Mouse (Mus musculus) heart, embryonic 12.5 days (tissue): ENCODE results near the gene Pold1. TPM values are rescaled to one million over a fixed set of nuclear protein-coding genes. Genes with fewer than 3 reads are reported as not detected.

Source experiments
- ATAC-seq: fragments of 200-750 bp; cut with Nextera tagmentation; 2 replicates; pipeline ENCODE4 v1.8.0; 2017; ENCODE audit warnings: moderate TSS enrichment, moderate library complexity; ENCODE audit not compliant: insufficient number of reproducible peaks, low FRiP score
- H3K27ac ChIP-seq: fragments of 300-500 bp; sonication (generic); 2 replicates; pipeline ENCODE4 v1.5.1; 2016; ENCODE audit warnings: mild to moderate bottlenecking, moderate library complexity; ENCODE audit not compliant: poor library complexity, severe bottlenecking
- H3K27me3 ChIP-seq: fragments of 300-500 bp; sonication (generic); replicated peaks from 2 replicates; pipeline ENCODE4 v1.6.1; 2016; ENCODE audit warnings: mild to moderate bottlenecking, moderate library complexity
- H3K36me3 ChIP-seq: fragments of 300-500 bp; sonication (generic); 2 replicates; pipeline ENCODE4 v1.6.1; 2016; ENCODE audit warnings: mild to moderate bottlenecking, moderate library complexity
- H3K4me1 ChIP-seq: fragments of 300-500 bp; sonication (generic); replicated peaks from 2 replicates; pipeline ENCODE4 v1.6.1; 2016; ENCODE audit warnings: mild to moderate bottlenecking
- H3K4me2 ChIP-seq: fragments of 300-500 bp; sonication (generic); 2 replicates; pipeline ENCODE4 v1.6.1; 2016; ENCODE audit warnings: mild to moderate bottlenecking, moderate library complexity
- H3K4me3 ChIP-seq: fragments of 300-500 bp; sonication (generic); 2 replicates; pipeline ENCODE4 v1.5.1; 2016; ENCODE audit warnings: mild to moderate bottlenecking
- H3K9ac ChIP-seq: fragments of 300-500 bp; sonication (generic); 2 replicates; pipeline ENCODE4 v1.6.1; 2016; ENCODE audit warnings: mild to moderate bottlenecking, moderate library complexity
- H3K9me3 ChIP-seq: fragments of 300-500 bp; sonication (generic); replicated peaks from 2 replicates; pipeline ENCODE4 v1.6.1; 2016; ENCODE audit warnings: mild to moderate bottlenecking, moderate library complexity
- WGBS: fragments of 180-500 bp; shearing (Covaris S2); methylation state at CpG from one replicate; pipeline ENCODE4 v1.1.7; 2016; 5-methylcytosine and 5-hydroxymethylcytosine counted together
- polyA plus RNA-seq: library from polyadenylated mRNA; unstranded; fragments of >200 nt; fragmentation: Nextera tagmentation; extraction: Ambion mirVana; gene quantifications from 2 replicates; pipeline ENCODE4 v1.2.1, GENCODE M21; 2016

Gene Pold1
- polyA plus RNA-seq, 1 experiment from 2014 or later, result 68.1 TPM

DNA sequence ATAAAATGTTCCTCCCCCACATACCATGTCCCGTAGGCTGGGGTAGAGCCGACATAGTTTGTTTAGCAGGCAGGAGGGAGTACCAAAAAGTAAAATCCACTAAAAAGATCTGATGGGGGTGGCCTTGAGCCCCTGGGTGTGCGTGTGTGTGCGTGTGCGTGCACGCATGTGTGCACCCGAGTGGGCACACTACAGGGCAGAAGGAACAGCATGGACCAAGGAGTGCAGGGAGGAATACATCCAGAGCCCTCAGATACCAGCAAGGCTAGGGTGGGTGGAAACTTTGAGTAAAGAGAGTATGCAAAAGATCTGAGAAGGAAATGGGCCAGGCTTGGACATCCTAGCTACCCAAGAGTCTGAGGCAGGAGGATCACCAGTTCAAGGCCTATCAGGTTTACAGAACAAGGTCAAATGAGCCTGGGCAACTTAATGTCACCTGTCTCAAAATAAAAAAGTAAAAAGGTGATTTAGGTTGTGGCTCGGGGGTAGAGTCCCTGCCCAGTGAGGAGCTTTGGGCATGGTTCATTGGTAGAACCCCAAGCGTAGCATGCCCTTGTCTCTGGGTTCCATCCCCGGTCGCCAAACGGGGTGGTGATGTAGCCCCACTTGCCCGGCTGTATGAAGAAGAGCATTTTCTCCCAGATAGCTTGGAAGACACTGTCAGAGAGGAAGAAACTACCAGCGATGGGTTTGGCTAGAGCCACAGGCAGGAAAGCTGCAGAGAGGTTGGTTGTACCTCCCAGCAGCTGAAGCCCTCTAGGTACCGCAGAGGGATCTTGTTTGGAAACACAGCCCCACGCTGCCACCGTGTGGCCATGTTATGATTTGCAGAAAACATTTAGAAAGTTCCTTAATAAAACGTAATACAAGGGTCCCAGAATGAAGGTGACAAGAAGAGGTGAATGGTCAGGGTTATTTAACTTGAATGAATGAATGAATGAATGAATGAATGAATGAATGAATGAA lies 12.1 kb upstream of the Pold1 start:
- Histone ChIP-seq H3K4me1 (no peaks in the 10 kb centered on the region), H3K27ac (no peak overlapping the region), H3K9ac (no peak overlapping the region), H3K4me3 (no peak overlapping the region), H3K9me3 (no peaks in the 10 kb centered on the region), H3K4me2 (no peak overlapping the region), H3K27me3 (peaks cover 19% of the 10 kb centered on the region), H3K36me3 (no peaks in the 10 kb centered on the region)
- no peak; the same call in 1 of the 2 replicates for ATAC-seq
- WGBS, result 48% methylated on average over 18 of the region's 18 CpGs

DNA sequence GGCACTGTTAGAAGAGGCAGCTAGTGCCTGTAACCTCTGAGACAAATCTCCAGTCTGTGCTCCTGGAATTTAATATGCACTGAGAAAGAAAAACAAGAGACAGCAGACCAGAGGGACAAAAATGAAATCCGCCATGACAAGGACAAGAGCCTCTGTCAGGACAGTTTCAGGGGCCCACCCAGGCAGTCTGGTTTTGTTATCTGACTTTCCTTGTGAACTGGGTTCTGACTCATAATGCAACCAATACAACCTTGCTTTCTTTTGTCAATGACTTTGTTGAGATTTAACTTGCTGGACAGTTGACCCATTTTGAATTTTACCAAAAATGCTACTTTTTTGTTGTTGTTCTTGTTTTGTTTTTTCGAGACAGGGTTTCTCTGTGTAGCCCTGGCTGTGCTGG lies 9.0 kb upstream of the Pold1 start:
- Histone ChIP-seq H3K4me2 (no peak overlapping the region), H3K9ac (peak overlapping the region; percentile 51), H3K9me3 (no peaks in the 10 kb centered on the region), H3K27me3 (peaks cover 15% of the 10 kb centered on the region; the same call in 1 of the 2 replicates), H3K4me3 (no peak overlapping the region), H3K4me1 (peaks cover 11% of the 10 kb centered on the region), H3K36me3 (no peaks in the 10 kb centered on the region), H3K27ac (no peak overlapping the region)
- WGBS, result 58% methylated on average over 2 of the region's 2 CpGs
- no peak for ATAC-seq

DNA sequence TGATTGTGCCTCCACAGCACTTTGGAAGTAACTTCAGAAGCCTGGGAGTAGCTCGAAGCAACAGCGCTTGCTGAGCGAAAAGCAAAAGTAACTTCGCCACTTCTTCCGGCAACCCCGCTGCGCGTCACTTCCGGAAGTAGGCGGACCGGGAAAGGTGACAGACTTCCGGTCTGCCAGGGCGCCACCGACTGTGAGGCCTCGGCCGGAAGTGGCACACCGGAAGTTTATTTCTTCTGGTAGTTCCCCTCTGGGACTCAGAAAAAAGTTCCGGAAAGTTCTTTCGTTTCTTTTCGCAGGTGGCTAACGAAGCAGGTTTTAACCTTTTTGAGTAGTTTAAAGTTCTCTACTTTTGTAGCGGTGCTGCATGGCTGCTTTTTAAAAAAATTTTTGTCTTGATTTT lies 5.2 kb upstream of the Pold1 start, which contains the start of gene Nr1h2:
Gene Nr1h2, minus strand, starts transcription at position 126 of the 400 bp plus-strand sequence.
- 0% methylated on average over 22 of the region's 22 CpGs for WGBS
- Histone ChIP-seq H3K9ac (peak within 1 kb of the TSS; percentile 82), H3K4me3 (peak within 1 kb of the TSS; percentile 99), H3K36me3 (peaks cover 33% of the 10 kb centered on the region), H3K4me1 (peaks cover 13% of the 10 kb centered on the region), H3K9me3 (no peaks in the 10 kb centered on the region), H3K4me2 (peak within 1 kb of the TSS; percentile 74), H3K27ac (peak within 1 kb of the TSS; percentile 96), H3K27me3 (peaks cover 5% of the 10 kb centered on the region; the same call in 1 of the 2 replicates)
- peak; percentile 87 for ATAC-seq

- H3K9ac ChIP-seq, result peak overlapping the region; percentile 82
- peak; percentile 88 for ATAC-seq
- WGBS, result under 1% methylated on average over 31 of the region's 32 CpGs
- H3K27me3 ChIP-seq, result peaks cover 5% of the 10 kb centered on the region; the same call in 1 of the 2 replicates
- H3K36me3 ChIP-seq, result peaks cover 33% of the 10 kb centered on the region
- peaks cover 13% of the 10 kb centered on the region for H3K4me1 ChIP-seq
- peak overlapping the region; percentile 74 for H3K4me2 ChIP-seq
- peak overlapping the region; percentile 99 for H3K4me3 ChIP-seq
- H3K9me3 ChIP-seq, result no peaks in the 10 kb centered on the region
- peak overlapping the region; percentile 96 for H3K27ac ChIP-seq
Observed at GRCm38 (mm10) chr7:44553196-44553764, 4.6 kb upstream of the Pold1 start.

DNA sequence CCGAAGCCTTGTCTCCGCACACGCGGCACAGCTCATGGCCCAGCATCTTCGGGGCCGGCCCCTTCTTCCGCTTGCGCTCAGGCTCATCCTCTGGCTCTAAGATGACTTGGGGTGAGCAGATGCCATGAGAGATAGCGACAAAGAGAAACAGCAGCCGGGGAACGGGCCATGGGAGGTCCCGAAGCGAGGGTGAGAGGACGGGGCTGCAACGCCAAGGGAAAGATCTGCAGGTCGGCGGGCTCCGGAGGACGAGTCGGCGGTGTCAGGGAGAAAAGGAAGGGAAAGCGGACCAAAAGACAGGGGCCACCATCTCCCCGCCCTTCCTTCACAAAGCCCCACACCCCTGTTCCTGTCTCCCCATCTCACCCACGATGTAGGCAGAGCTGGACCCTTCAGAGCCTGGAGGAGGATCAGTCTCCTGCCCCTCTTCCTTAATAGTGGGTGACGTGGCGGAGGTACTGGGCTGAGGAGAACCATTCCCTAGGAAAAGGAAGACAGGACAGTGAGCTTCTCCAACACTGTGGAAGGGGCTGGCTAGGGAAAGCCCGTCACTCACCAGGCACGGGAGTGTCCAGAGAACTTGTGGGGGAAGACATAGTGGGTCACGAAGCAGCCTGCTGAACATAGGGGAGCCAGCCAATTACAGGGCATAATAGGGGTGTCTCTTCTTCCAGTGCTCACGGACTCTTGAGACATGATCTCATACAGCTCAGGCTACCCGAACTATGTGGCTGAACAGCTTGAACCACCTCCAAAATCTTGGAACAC lies 3.7 kb upstream of the Pold1 start:
- peak overlapping the region; percentile 74 for H3K4me2 ChIP-seq
- H3K4me1 ChIP-seq, result peaks cover 21% of the 10 kb centered on the region
- peaks cover 33% of the 10 kb centered on the region for H3K36me3 ChIP-seq
- H3K4me3 ChIP-seq, result peak overlapping the region; percentile 99
- WGBS, result 86% methylated on average over 30 of the region's 31 CpGs
- H3K27ac ChIP-seq, result no peak overlapping the region
- H3K9ac ChIP-seq, result 0 out of 2 replicates have a peak overlapping the region, but pooled peaks have one; percentile 82
- H3K9me3 ChIP-seq, result no peaks in the 10 kb centered on the region
- H3K27me3 ChIP-seq, result 0 out of 2 replicates have a peak, but pooled peaks cover 5% of the 10 kb centered on the region
- no peak for ATAC-seq

DNA sequence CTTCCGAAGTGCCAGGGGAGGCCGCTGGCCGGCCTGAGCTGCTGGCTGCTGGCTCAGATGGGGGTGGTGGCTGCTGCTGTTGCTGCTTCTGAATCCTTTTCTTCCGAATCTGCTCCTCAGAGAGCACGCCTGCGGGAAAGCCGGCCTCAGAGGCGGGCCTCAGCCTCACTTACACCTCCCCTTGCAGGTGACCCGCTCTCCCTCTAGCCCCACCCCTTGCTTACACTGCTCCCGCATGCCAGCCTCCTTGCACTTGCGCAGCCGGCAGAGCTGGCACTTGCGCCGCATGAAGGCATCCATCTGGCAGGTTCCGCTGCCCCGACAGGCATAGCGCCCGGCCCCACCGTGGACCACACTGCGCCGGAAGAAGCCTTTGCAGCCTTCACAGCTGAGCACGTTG lies 3.1 kb upstream of the Pold1 start:
- Histone ChIP-seq H3K9ac (no peak overlapping the region), H3K4me3 (no peak overlapping the region), H3K4me1 (peaks cover 26% of the 10 kb centered on the region), H3K27ac (no peak overlapping the region), H3K9me3 (no peaks in the 10 kb centered on the region), H3K4me2 (no peak overlapping the region), H3K36me3 (peaks cover 33% of the 10 kb centered on the region), H3K27me3 (0 out of 2 replicates have a peak, but pooled peaks cover 5% of the 10 kb centered on the region)
- 81% methylated on average over 22 of the region's 22 CpGs for whole genome bisulfite sequencing
- no peak for ATAC-seq

DNA sequence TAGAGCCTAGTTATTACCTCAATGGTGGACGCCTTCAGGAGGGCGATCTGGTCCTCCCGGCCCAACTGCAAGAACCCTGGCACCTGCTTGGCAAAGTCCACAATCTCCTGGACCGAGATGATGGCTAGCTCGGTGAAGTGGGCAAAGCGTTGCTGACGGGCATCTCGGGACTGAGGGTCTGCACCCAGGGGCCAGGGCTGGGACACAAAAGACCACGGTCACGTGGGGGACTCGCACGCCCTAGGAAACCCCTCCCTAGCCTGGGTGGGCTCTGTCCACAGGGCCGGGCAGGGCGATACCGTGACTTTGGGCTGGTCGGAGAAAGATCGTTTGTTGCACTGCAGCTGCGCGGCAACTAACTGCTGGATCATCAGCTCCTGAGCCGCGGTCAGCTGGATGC lies 2.7 kb upstream of the Pold1 start:
- Histone ChIP-seq H3K27me3 (0 out of 2 replicates have a peak, but pooled peaks cover 5% of the 10 kb centered on the region), H3K9me3 (no peaks in the 10 kb centered on the region), H3K4me3 (no peak overlapping the region), H3K36me3 (peaks cover 35% of the 10 kb centered on the region), H3K9ac (no peak overlapping the region), H3K4me2 (no peak overlapping the region), H3K27ac (no peak overlapping the region), H3K4me1 (peaks cover 26% of the 10 kb centered on the region)
- ATAC-seq, result no peak
- WGBS, result 92% methylated on average over 21 of the region's 21 CpGs

DNA sequence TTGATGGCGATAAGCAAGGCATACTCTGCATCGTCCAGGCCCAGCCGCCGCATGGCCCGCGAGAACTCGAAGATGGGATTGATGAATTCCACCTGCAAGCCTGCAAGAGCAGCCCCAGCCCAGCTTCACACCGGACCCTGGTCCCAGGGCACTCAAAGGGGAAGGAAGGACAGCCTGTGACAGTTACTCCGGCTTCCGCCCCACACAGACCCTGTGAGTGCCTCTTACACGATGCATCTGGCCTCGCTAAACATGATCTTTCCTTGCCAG lies 1.7 kb upstream of the Pold1 start:
- Histone ChIP-seq H3K4me2 (no peak overlapping the region), H3K27ac (no peak overlapping the region), H3K4me3 (no peak overlapping the region), H3K9ac (no peak overlapping the region), H3K4me1 (peaks cover 26% of the 10 kb centered on the region), H3K36me3 (peaks cover 39% of the 10 kb centered on the region), H3K27me3 (no peaks in the 10 kb centered on the region), H3K9me3 (no peaks in the 10 kb centered on the region; the same call in 1 of the 2 replicates)
- WGBS, result 94% methylated on average over 12 of the region's 12 CpGs
- no peak for ATAC-seq

GRCm38 (mm10) chr7:44549621-44550408 lies 1.2 kb upstream of the Pold1 start:
- ATAC-seq, result no peak
- WGBS, result 93% methylated on average over 23 of the region's 23 CpGs
- H3K27ac ChIP-seq, result no peak overlapping the region
- no peaks in the 10 kb centered on the region for H3K27me3 ChIP-seq
- no peaks in the 10 kb centered on the region; the same call in 1 of the 2 replicates for H3K9me3 ChIP-seq
- peaks cover 43% of the 10 kb centered on the region for H3K36me3 ChIP-seq
- no peak overlapping the region for H3K4me3 ChIP-seq
- peaks cover 26% of the 10 kb centered on the region for H3K4me1 ChIP-seq
- H3K4me2 ChIP-seq, result no peak overlapping the region
- H3K9ac ChIP-seq, result no peak overlapping the region

DNA sequence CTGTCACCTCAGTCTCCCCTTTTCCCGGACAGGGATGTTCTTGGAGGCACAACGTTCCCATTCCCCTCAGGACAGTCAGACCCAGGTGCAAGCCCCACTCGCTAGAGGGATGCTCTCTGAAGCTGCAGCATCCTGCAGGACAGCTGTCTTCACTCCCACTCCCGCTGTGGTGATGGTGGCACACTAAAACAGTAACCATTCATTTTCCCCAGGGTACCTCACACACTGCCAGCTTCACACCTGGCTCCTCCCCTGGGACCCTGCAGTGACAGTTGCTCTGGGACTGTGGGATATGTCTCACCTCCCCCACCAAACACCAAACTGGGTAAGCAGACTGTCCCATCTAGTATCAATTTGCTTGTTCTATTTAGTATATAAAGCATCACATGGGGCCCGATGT lies 924 bp downstream of the Pold1 start:
- 21% methylated on average over 5 of the region's 5 CpGs for WGBS
- Histone ChIP-seq H3K4me2 (peak overlapping the region; percentile 78), H3K4me1 (peaks cover 16% of the 10 kb centered on the region), H3K27ac (no peak overlapping the region), H3K9me3 (no peaks in the 10 kb centered on the region; the same call in 1 of the 2 replicates), H3K9ac (peak overlapping the region; percentile 76), H3K27me3 (no peaks in the 10 kb centered on the region), H3K4me3 (peak overlapping the region; percentile 65), H3K36me3 (peaks cover 49% of the 10 kb centered on the region)
- ATAC-seq, result no peak
